Mouse (Mus musculus) forebrain, embryonic 14.5 days (tissue): ENCODE results near the gene Apobec1. TPM values are rescaled to one million over a fixed set of nuclear protein-coding genes. Genes with fewer than 3 reads are reported as not detected.
"Not testable (repeated sequence)": the region's sequence is repeated elsewhere in the genome, so short reads cannot be mapped to it uniquely, and the experiment has no call there.

Experiments
- ATAC-seq: fragments of 200-750 bp; cut with Nextera tagmentation; 2 replicates; pipeline ENCODE4 v1.8.0; 2017; ENCODE audit warnings: mild to moderate bottlenecking, moderate library complexity
- DNase-seq: peaks from one replicate; pipeline ENCODE4 v3.0.0-alpha.2; 2015; ENCODE audit warnings: low spot score
- H3K27ac ChIP-seq: fragments of 300-500 bp; sonication (generic); 2 replicates; pipeline ENCODE4 v1.5.1; 2014; ENCODE audit warnings: low read depth, mild to moderate bottlenecking, control low read depth, low read length, moderate library complexity
- H3K27me3 ChIP-seq: fragments of 300-500 bp; sonication (generic); replicated peaks from 2 replicates; pipeline ENCODE4 v1.6.1; 2014; ENCODE audit warnings: low read length, control low read depth, mixed read lengths; ENCODE audit not compliant: control insufficient read depth, insufficient read depth
- H3K36me3 ChIP-seq: fragments of 300-500 bp; sonication (generic); 2 replicates; pipeline ENCODE4 v1.6.1; 2014; ENCODE audit warnings: low read length, control low read depth; ENCODE audit not compliant: control insufficient read depth, insufficient read depth
- H3K4me1 ChIP-seq: fragments of 300-500 bp; sonication (generic); 2 replicates; pipeline ENCODE4 v1.6.1; 2014; ENCODE audit warnings: antibody characterized with exemption, low read length, control low read depth; ENCODE audit not compliant: control insufficient read depth, insufficient read depth
- H3K4me2 ChIP-seq: fragments of 300-500 bp; sonication (generic); 2 replicates; pipeline ENCODE4 v1.6.1; 2014; ENCODE audit warnings: mild to moderate bottlenecking, control low read depth, low read length
- H3K4me3 ChIP-seq: fragments of 300-500 bp; sonication (generic); 2 replicates; pipeline ENCODE4 v1.5.1; 2014; ENCODE audit warnings: low read depth, low read length, control low read depth
- H3K9ac ChIP-seq: fragments of 300-500 bp; sonication (generic); 2 replicates; pipeline ENCODE4 v1.6.1; 2014; ENCODE audit warnings: mild to moderate bottlenecking, low read length, control low read depth, moderate library complexity
- H3K9me3 ChIP-seq: fragments of 300-500 bp; sonication (generic); replicated peaks from 2 replicates; pipeline ENCODE4 v1.6.1; 2016; ENCODE audit warnings: low read length, control low read depth, mixed read lengths; ENCODE audit not compliant: control insufficient read depth
- WGBS: fragments of 180-500 bp; shearing (Covaris S2); extraction: QIAGEN DNeasy Blood & Tissue Kit; methylation state at CpG from one replicate; pipeline ENCODE4 v1.1.7; 2014; 5-methylcytosine and 5-hydroxymethylcytosine counted together
- polyA plus RNA-seq: library from polyadenylated mRNA; unstranded; fragments of >200 nt; fragmentation: Nextera tagmentation; extraction: Ambion mirVana; gene quantifications from 2 replicates; pipeline ENCODE4 v1.2.1, GENCODE M21; 2014

The Apobec1 gene
- polyA plus RNA-seq, 1 experiment from 2014 or later = 4.3 TPM

GRCm38 (mm10) chr6:122556959-122557561 lies 45.2 kb downstream of the Apobec1 start:
- peak; percentile 90 for DNase-seq
- H3K4me2 ChIP-seq = peak overlapping the region; percentile 20; the same call in 1 of the 2 replicates
- 22% methylated on average over 15 of the region's 15 CpGs for WGBS
- H3K9ac ChIP-seq = no peak overlapping the region
- no peaks in the 10 kb centered on the region for H3K9me3 ChIP-seq
- H3K27me3 ChIP-seq = no peaks in the 10 kb centered on the region
- H3K4me1 ChIP-seq = no peaks in the 10 kb centered on the region
- no peak overlapping the region; the same call in 1 of the 2 replicates for H3K4me3 ChIP-seq
- ATAC-seq = no peak
- H3K27ac ChIP-seq = no peak overlapping the region
- no peaks in the 10 kb centered on the region for H3K36me3 ChIP-seq

- WGBS = 56% methylated on average over 7 of the region's 7 CpGs
- Histone ChIP-seq H3K36me3 (no peaks in the 10 kb centered on the region), H3K4me2 (no peak overlapping the region), H3K4me3 (no peak overlapping the region), H3K27me3 (no peaks in the 10 kb centered on the region), H3K9ac (no peak overlapping the region), H3K9me3 (no peaks in the 10 kb centered on the region), H3K27ac (no peak overlapping the region), H3K4me1 (no peaks in the 10 kb centered on the region)
- no peak for ATAC-seq
- no peak for DNase-seq
Measured at GRCm38 (mm10) chr6:122555266-122555665, 47.0 kb downstream of the Apobec1 start.

GRCm38 (mm10) chr6:122554102-122554501 lies 48.1 kb downstream of the Apobec1 start:
- Histone ChIP-seq H3K27me3 (no peaks in the 10 kb centered on the region), H3K27ac (no peak overlapping the region), H3K4me3 (no peak overlapping the region), H3K4me2 (no peak overlapping the region), H3K9ac (no peak overlapping the region), H3K36me3 (no peaks in the 10 kb centered on the region), H3K4me1 (no peaks in the 10 kb centered on the region), H3K9me3 (no peaks in the 10 kb centered on the region)
- no peak for DNase-seq
- WGBS = 82% methylated on average over 6 of the region's 6 CpGs
- no peak for ATAC-seq

DNA sequence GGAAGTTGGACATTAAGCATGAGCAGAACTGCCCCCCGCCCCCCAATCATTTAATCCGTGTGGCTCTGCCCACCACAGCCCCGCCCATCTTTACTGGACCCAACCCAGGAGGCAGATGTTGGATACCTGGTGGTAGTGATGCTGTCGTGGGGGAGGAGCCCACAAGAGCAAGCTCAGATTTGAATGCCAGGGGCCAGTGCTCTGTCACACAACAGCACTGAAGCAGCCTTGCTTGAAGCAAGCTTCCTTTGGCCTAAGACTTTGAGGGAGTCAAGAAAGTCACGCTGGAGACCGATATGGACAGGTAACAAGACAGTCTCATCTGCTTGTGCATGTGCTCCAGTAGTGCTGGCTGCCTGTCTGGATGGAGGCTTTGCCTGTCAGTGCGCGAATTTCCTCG lies 48.6 kb downstream of the Apobec1 start, which contains the start of gene Aicda:
Gene Aicda, plus strand, starts transcription at position 196 of the 400 bp plus-strand sequence.
- DNase-seq = no peak
- H3K4me1 ChIP-seq = no peaks in the 10 kb centered on the region

DNA sequence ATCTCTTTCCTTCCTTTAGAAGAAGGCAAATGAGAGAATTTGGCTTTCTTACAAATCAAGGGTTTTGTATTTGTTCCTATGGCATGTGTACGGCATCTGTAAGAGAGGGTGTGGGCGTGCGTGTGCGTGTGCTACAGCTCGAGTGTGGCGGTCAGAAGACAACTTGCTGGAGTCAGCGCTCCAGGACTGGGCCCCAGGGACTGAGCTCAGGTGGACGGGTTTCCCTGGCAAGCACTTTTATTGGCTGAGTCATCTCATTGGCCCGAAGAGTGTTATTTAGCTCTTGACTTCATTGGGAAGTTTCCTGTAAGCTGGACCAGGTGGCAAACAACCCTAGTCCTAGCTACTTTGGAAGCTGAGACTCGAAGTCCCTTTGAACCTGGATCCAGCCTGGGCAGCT lies 56.3 kb downstream of the Apobec1 start:
- no peak overlapping the region for H3K27ac ChIP-seq
- DNase-seq (no peak), ATAC-seq (no peak)
- H3K4me1 ChIP-seq = no peaks in the 10 kb centered on the region
- H3K4me3 ChIP-seq = no peak overlapping the region
- H3K36me3 ChIP-seq = no peaks in the 10 kb centered on the region
- H3K27me3 ChIP-seq = no peaks in the 10 kb centered on the region
- no peak overlapping the region for H3K4me2 ChIP-seq
- 86% methylated on average over 10 of the region's 10 CpGs for WGBS
- H3K9ac ChIP-seq = no peak overlapping the region
- no peaks in the 10 kb centered on the region for H3K9me3 ChIP-seq

More for the DNA sequence above, 48.6 kb downstream of the Apobec1 start, which contains the start of gene Aicda:
- H3K4me3 ChIP-seq = no peak within 1 kb of the TSS
- WGBS = 61% methylated on average over 9 of the region's 9 CpGs
- no peaks in the 10 kb centered on the region for H3K9me3 ChIP-seq
- no peak within 1 kb of the TSS for H3K27ac ChIP-seq
- no peaks in the 10 kb centered on the region for H3K27me3 ChIP-seq
- no peaks in the 10 kb centered on the region for H3K36me3 ChIP-seq
- H3K4me2 ChIP-seq = no peak within 1 kb of the TSS
- H3K9ac ChIP-seq = no peak within 1 kb of the TSS
- no peak for ATAC-seq

- Histone ChIP-seq H3K9ac (no peak overlapping the region), H3K9me3 (no peaks in the 10 kb centered on the region), H3K4me1 (no peaks in the 10 kb centered on the region), H3K4me2 (no peak overlapping the region), H3K27me3 (no peaks in the 10 kb centered on the region), H3K36me3 (no peaks in the 10 kb centered on the region), H3K4me3 (no peak overlapping the region), H3K27ac (no peak overlapping the region)
- WGBS = 76% methylated on average over 9 of the region's 9 CpGs
- ATAC-seq (no peak), DNase-seq (no peak)
Measured at GRCm38 (mm10) chr6:122545289-122545882, 56.9 kb downstream of the Apobec1 start.

DNA sequence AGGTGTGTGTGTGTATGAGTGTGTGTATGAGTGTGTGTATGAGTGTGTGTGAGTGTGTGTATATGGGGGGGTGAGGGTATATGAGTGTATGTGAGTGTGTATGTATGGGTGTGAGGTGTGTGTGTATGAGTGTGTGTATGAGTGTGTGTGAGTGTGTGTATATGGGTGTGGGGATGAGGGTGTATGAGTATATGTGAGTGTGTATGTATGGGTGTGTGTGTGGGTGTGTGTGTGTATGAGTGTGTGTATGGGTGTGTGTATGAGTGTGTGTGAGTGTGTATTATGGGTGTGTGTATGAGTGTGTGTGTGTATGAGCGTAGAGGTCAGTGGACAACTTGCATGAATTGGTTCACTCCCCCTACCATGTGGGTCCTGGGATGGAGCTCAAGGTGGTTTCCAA lies 57.6 kb downstream of the Apobec1 start:
- no peak for ATAC-seq
- 100% methylated on average over 1 of the region's 1 CpGs for WGBS
- H3K9ac ChIP-seq = no peak overlapping the region

DNA sequence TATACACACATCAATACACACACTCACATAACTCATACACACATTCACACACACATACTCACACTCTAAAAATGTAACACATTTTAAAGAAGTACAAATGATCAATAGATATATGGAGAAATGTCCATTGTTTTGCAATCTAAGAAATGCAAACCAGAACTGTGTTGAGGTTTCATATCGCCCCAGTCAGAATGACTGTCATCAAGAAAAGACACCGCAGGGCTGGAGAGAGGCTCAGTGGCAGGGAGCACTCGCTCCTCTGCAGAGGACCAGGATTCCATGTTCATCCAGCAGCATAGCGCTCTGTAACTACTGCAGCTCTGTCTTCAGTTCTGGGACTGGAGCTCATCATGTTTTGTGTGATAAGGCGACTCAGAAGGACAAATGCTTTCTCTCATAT lies 58.7 kb downstream of the Apobec1 start:
- H3K4me1 ChIP-seq = no peaks in the 10 kb centered on the region
- no peaks in the 10 kb centered on the region for H3K27me3 ChIP-seq
- H3K36me3 ChIP-seq = no peaks in the 10 kb centered on the region
- ATAC-seq (no peak), DNase-seq (no peak)
- H3K4me3 ChIP-seq = no peak overlapping the region
- no peak overlapping the region for H3K4me2 ChIP-seq
- no peaks in the 10 kb centered on the region for H3K9me3 ChIP-seq
- H3K27ac ChIP-seq = no peak overlapping the region
- WGBS = 87% methylated on average over 5 of the region's 5 CpGs
- H3K9ac ChIP-seq = no peak overlapping the region

More for the DNA sequence above, 57.6 kb downstream of the Apobec1 start:
- Histone ChIP-seq H3K4me2 (no peak overlapping the region), H3K4me1 (no peaks in the 10 kb centered on the region), H3K27me3 (no peaks in the 10 kb centered on the region), H3K9me3 (no peaks in the 10 kb centered on the region), H3K27ac (no peak overlapping the region), H3K36me3 (no peaks in the 10 kb centered on the region), H3K4me3 (no peak overlapping the region)
- DNase-seq = no peak

- H3K9ac ChIP-seq, H3K27ac ChIP-seq, DNase-seq, H3K4me3 ChIP-seq, H3K4me2 ChIP-seq, H3K9me3 ChIP-seq, H3K4me1 ChIP-seq, H3K36me3 ChIP-seq, H3K27me3 ChIP-seq, ATAC-seq: not testable (repeated sequence)
- WGBS = 80% methylated on average over 5 of the region's 5 CpGs
Measured at GRCm38 (mm10) chr6:122542459-122542858, 59.8 kb downstream of the Apobec1 start.
